Mouse (Mus musculus) E14TG2a.4 (cell line): ENCODE results near the gene Tprgl.

Source experiments
- H3K27me3 ChIP-seq: 2 replicates; pipeline ENCODE4 v1.6.1; 2014; ENCODE audit warnings: low read length, control low read depth; ENCODE audit not compliant: insufficient read depth
- H3K36me3 ChIP-seq: 2 replicates; pipeline ENCODE4 v1.6.1; 2014; ENCODE audit warnings: low read length, control low read depth; ENCODE audit not compliant: insufficient read depth
- H3K4me1 ChIP-seq: replicated peaks from 2 replicates; pipeline ENCODE4 v1.6.1; 2014; ENCODE audit warnings: low read depth, low read length, control low read depth
- H3K4me3 ChIP-seq: replicated peaks from 2 replicates; pipeline ENCODE4 v1.5.1; 2014; ENCODE audit warnings: mild to moderate bottlenecking, low read length
- H3K9me3 ChIP-seq: 2 replicates; pipeline ENCODE4 v1.6.1; 2014; ENCODE audit warnings: low read length, control low read depth
- CTCF ChIP-seq: conservative IDR thresholded peaks from 2 replicates; pipeline ENCODE4 v1.5.1; 2014; ENCODE audit warnings: low read length
- NANOG ChIP-seq: IDR thresholded peaks from 2 replicates; pipeline ENCODE4 v1.6.1; 2014; ENCODE audit warnings: borderline replicate concordance, low read length, mixed read lengths
- POU5F1 ChIP-seq: IDR thresholded peaks from 2 replicates; pipeline ENCODE4 v1.6.1; 2014; ENCODE audit warnings: low read length, borderline replicate concordance

Tprgl gene

DNA sequence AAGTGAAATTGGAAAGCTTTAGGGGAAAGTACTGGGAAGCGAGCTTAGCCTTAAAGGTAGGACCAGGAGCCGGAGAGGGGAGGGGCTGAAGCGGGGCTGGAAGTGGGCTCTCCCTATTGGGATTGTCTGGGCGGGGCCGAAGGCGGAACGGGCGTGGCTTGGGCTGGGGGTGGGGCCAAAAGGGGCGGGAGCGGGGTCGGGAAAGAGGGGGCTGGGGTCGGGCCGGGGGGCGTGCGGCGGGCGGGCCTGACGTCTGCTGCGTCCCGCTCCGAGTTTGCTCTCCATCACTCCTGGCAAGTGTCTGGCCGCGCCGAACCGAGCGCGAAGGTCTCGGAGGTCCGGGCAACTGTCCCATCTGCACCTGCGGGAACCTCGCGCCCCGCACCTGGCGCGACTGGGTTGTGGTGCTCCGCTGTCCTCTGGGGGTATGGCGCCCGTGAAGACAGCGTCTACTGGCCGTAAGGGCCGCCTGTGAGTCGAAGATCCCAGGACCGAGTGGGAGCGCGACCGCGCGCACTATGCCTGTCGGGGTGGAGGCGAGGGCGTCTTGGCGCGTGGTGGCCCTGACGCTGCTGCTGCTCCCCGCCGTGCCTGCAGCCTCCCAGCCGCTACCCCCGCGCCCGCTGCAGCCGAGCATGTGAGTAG, 10.2 kb upstream of the Tprgl start, which contains the start of gene Megf6:
TSS of gene Megf6 (plus strand) at position 225 of the 645 bp plus-strand sequence.
- Histone ChIP-seq H3K4me1 (peaks cover 26% of the 10 kb centered on the region), H3K9me3 (no peaks in the 10 kb centered on the region; the same call in 1 of the 2 replicates), H3K4me3 (peak within 1 kb of the TSS; percentile 82), H3K27me3 (peaks cover 75% of the 10 kb centered on the region), H3K36me3 (no peaks in the 10 kb centered on the region)
- TF ChIP-seq CTCF (no peak), NANOG (no peak), POU5F1 (no peak)

DNA sequence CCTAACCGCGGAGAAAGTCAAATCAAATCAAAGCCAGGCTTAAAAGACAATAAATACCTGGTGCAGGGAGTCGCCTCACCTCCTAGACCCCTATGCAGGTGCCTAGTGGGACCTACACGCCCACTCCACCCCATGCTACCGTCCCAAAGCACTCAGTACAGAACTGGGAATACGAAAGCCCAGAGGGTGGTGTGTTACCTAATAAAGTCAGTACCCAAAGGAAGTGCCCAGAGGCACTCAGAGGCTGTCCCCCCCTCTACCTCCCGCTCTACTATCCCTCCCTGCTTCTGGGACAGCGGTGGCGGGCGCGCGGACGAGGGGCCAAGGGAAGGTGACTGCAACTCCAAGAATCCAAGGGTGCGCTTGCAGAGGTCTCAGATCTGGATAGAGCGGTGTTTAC, 9.6 kb upstream of the Tprgl start:
- Histone ChIP-seq H3K27me3 (peaks cover 69% of the 10 kb centered on the region), H3K4me1 (peaks cover 26% of the 10 kb centered on the region), H3K9me3 (no peaks in the 10 kb centered on the region; the same call in 1 of the 2 replicates), H3K4me3 (peak overlapping the region; percentile 78), H3K36me3 (no peaks in the 10 kb centered on the region)
- no peak for TF ChIP-seq NANOG
- TF ChIP-seq POU5F1: no peak
- TF ChIP-seq CTCF: no peak

DNA sequence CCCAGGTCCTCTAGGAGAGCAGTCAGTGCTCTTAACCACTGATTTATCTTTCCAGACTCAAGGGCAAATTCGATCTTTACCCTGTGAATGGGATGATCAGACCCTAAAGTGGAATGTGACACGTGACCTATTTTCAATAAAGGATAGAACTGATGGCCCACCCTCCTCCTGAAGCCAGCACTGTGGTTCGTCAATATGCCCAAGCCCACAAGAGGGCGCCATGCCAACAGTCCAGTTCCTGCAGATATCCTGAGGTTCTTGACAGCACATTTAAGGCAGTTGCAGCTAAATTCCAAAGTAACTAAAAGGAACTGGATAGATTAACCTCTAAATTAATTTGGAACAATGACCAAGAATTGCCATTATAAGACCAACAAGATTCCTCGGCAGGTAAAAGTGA, 6.6 kb upstream of the Tprgl start:
- Histone ChIP-seq H3K4me1 (peaks cover 18% of the 10 kb centered on the region), H3K4me3 (no peak overlapping the region), H3K9me3 (no peaks in the 10 kb centered on the region; the same call in 1 of the 2 replicates), H3K36me3 (no peaks in the 10 kb centered on the region), H3K27me3 (peaks cover 42% of the 10 kb centered on the region)
- TF ChIP-seq NANOG (no peak), POU5F1 (no peak), CTCF (peak; percentile 81)

DNA sequence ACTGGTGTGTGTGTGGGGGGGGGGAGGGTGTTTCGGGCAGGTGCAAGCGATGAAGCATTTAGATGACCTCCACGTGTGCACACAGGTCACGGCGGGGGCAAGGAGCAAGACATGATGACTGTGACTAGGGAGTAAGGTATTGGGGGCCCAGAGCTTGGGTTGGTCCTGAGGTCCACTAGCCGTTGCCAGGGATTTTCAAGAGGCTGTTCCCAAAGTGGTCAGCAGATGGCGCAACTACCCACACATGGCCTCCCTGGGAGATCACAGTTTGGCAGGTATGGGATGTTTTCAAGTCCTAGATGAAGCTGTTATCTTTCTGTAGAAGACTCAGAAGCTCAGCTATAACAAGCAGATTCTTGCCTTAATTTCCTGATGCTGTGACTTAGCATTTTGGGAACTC, 2.8 kb upstream of the Tprgl start:
- Histone ChIP-seq H3K36me3 (peaks cover 14% of the 10 kb centered on the region), H3K27me3 (peaks cover 8% of the 10 kb centered on the region), H3K9me3 (no peaks in the 10 kb centered on the region), H3K4me3 (no peak overlapping the region), H3K4me1 (peaks cover 17% of the 10 kb centered on the region)
- TF ChIP-seq CTCF (peak; percentile 77), NANOG (no peak), POU5F1 (no peak)

DNA sequence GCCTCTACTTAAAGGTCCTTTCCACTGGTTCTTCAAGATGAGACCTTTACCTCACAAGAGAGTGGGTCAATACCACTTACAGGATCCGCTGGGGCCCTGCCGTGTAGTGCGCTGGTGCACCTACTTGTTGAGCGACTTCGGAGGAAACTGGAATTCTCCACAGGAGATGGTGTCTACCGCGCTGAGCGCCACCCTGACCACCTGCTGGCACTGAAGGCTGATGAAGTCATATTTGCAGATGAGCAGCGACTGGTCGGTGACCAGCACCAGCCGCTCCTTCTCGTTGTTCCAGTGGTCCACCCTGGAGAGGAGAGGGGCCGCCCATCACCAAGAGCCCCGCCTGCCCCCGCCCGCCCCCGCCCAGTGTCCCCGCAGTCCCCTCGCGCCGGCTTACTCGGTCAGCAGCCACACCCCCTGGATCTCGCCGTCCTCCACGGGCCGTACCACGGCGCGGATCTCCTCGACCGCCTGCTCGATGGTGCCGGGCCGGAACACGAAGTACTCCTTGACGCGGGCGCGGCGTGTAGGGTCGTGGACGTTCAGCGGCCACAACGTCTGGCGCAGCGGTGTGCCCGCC, 417 bp downstream of the Tprgl start:
- H3K4me1 ChIP-seq: peaks cover 29% of the 10 kb centered on the region
- peaks cover 3% of the 10 kb centered on the region; the same call in 1 of the 2 replicates for H3K27me3 ChIP-seq
- TF ChIP-seq POU5F1 (no peak), NANOG (no peak), CTCF (no peak)
- no peaks in the 10 kb centered on the region for H3K9me3 ChIP-seq
- peaks cover 46% of the 10 kb centered on the region for H3K36me3 ChIP-seq
- H3K4me3 ChIP-seq: peak overlapping the region; percentile 96

DNA sequence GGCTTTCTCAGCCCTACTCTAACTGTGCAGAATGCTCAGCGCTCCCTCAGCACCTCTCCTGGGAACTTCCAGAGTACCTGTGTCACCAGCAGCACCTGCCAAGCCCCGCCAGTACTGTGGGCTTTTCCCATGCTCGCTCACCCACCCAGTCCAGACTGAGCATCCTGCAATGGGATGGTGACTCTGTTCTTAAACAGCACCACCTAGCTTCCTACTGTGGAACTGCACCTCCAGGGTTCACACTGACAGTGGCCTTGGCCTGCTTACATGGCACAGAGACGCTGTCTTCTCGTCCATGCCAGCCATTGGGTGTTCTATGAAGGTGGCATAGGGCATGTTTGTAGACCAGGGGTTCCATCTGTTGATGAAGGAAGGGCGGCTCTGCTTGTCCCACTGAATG, 1.5 kb downstream of the Tprgl start:
- H3K4me1 ChIP-seq: peaks cover 34% of the 10 kb centered on the region
- TF ChIP-seq NANOG (no peak), CTCF (peak; percentile 99)
- H3K27me3 ChIP-seq: no peaks in the 10 kb centered on the region
- H3K4me3 ChIP-seq: peak overlapping the region; percentile 96; the same call in 1 of the 2 replicates
- no peaks in the 10 kb centered on the region for H3K9me3 ChIP-seq
- H3K36me3 ChIP-seq: peaks cover 56% of the 10 kb centered on the region

DNA sequence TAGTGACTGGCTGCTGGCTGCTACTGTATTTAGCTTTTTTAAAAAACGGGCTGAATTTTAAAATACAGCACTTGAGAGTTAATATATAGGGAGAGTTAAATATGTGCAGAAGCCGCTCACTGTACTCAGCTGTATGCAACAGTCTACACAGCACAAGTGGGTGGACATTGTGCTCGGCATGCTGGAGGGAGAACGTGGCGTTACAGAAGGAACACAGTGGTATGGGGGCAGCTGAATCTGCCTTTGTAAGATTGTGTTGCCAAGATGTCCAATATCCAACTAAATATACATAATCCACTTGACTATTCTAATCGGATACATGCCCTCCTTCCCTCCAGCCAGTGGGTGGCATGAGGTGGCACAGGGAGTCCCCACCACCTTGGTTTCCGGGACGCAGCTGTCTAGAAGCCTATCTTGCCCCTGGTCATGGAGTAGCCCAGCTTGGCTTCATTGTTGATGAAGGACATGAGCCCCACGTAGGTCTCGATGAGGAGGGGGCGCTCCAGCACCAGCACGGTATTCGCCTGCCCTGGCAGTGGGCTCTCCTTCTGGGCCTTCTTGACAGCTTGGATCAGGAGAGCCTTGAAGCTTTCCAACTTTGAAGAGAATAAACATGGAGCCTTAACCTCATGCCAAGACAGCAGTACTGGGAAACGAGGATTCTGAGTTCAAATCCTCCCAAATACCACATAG, 2.4 kb downstream of the Tprgl start:
- H3K9me3 ChIP-seq: no peaks in the 10 kb centered on the region
- no peak overlapping the region for H3K4me3 ChIP-seq
- H3K4me1 ChIP-seq: peaks cover 34% of the 10 kb centered on the region
- no peaks in the 10 kb centered on the region for H3K27me3 ChIP-seq
- no peak for TF ChIP-seq CTCF
- peaks cover 63% of the 10 kb centered on the region for H3K36me3 ChIP-seq

DNA sequence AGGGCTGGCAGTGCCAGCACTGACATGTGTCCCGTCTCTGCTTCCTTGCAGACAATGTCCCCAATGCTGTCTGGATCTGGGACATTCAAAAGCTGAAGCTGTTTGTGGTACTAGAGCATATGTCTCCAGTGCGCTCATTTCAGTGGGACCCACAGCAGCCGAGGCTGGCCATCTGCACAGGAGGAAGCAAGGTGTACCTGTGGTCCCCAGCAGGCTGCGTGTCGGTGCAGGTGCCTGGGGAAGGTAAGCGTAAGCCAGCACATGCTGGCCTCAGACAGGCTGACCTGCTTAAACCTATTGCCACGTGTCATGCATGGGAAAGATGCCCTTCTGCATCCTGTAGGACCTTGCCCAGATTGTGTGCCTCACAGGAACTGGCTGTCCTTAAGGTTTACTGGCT, 4.4 kb downstream of the Tprgl start:
- Histone ChIP-seq H3K4me3 (no peak overlapping the region), H3K36me3 (peaks cover 83% of the 10 kb centered on the region), H3K4me1 (peaks cover 31% of the 10 kb centered on the region), H3K9me3 (no peaks in the 10 kb centered on the region), H3K27me3 (no peaks in the 10 kb centered on the region)
- TF ChIP-seq NANOG (no peak), POU5F1 (no peak), CTCF (no peak)

DNA sequence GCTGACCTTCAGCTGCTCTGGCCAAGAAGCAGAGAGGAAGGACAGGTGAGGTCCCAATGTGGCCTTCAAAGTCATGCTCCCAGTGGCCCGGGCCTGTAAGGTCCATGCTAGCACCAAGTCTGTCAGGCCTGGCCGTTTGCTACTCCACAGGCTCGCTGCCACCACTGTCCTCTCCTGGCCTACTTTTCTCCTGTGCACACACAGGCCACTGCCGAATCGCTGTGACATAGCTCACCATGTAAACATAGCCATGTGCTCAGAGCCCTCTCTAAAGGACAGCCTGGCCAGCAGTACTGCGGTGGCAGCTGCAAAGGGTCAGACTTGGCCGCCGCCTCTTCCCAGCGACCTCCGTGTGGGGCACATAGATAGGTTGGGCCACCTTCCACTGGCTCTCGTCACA, 6.4 kb downstream of the Tprgl start:
- Histone ChIP-seq H3K9me3 (no peaks in the 10 kb centered on the region), H3K36me3 (peaks cover 90% of the 10 kb centered on the region), H3K4me1 (peaks cover 23% of the 10 kb centered on the region), H3K4me3 (no peak overlapping the region), H3K27me3 (no peaks in the 10 kb centered on the region)
- no peak for TF ChIP-seq CTCF
